Mouse (Mus musculus) MEL (cell line): Measurements from ENCODE around the gene Syt8.

Experiments used
- CHD2 ChIP-seq: IDR thresholded peaks from 2 replicates; pipeline ENCODE4 v1.6.1; 2011; ENCODE audit warnings: low read length, improper control_type of control experiment
- CTCF ChIP-seq, 3 experiments: IDR thresholded peaks in 2 of 3; conservative IDR thresholded peaks in 1 of 3; 2 replicates each; pipeline ENCODE4 v1.5.1; 2011 to 2012; ENCODE audit warnings: low read length in 3 of 3, low read depth in 2 of 3, mild to moderate bottlenecking in 2 of 3, improper control_type of control experiment in 1 of 3, inconsistent platforms in 1 of 3, mixed read lengths in 1 of 3, moderate library complexity in 1 of 3; ENCODE audit not compliant: control insufficient read depth in 1 of 3, insufficient read depth in 1 of 3, poor library complexity in 1 of 3, severe bottlenecking in 1 of 3
- EP300 ChIP-seq, 2 experiments: IDR thresholded peaks; 2 replicates each; pipeline ENCODE4 v1.6.1; 2011; ENCODE audit warnings: improper control_type of control experiment in 2 of 2, low read length in 2 of 2, low read depth in 1 of 2, mild to moderate bottlenecking in 1 of 2
- JUND ChIP-seq: IDR thresholded peaks from 2 replicates; pipeline ENCODE4 v1.6.1; 2011; ENCODE audit warnings: low read depth, mild to moderate bottlenecking, improper control_type of control experiment, low read length
- MAX ChIP-seq: IDR thresholded peaks from 2 replicates; pipeline ENCODE4 v1.6.1; 2011; ENCODE audit warnings: low read length, improper control_type of control experiment
- MEF2A ChIP-seq: IDR thresholded peaks from 2 replicates; pipeline ENCODE4 v1.6.1; 2014; ENCODE audit warnings: low read depth, mild to moderate bottlenecking, inconsistent platforms, low read length, improper control_type of control experiment; ENCODE audit not compliant: poor library complexity, insufficient replicate concordance, severe bottlenecking; ENCODE audit errors: extremely low read depth
- POLR2A ChIP-seq, 2 experiments: IDR thresholded peaks; 2 replicates each; pipeline ENCODE4 v1.6.1; 2011 to 2012; ENCODE audit warnings: low read length in 2 of 2, mild to moderate bottlenecking in 2 of 2, control low read depth in 1 of 2, improper control_type of control experiment in 1 of 2, low read depth in 1 of 2, moderate library complexity in 1 of 2; ENCODE audit not compliant: control insufficient read depth in 1 of 2, insufficient read depth in 1 of 2, poor library complexity in 1 of 2
- SIN3A ChIP-seq: IDR thresholded peaks from 2 replicates; pipeline ENCODE4 v1.6.1; 2012; ENCODE audit warnings: low read length, improper control_type of control experiment, inconsistent platforms
- TCF12 ChIP-seq: IDR thresholded peaks from 2 replicates; pipeline ENCODE4 v1.6.1; 2014; ENCODE audit warnings: low read depth, mild to moderate bottlenecking, inconsistent platforms, low read length, improper control_type of control experiment, moderate library complexity
- UBTF ChIP-seq: IDR thresholded peaks from 2 replicates; pipeline ENCODE4 v1.6.1; 2012; ENCODE audit warnings: low read depth, mild to moderate bottlenecking, inconsistent platforms, low read length, improper control_type of control experiment, moderate library complexity, borderline replicate concordance; ENCODE audit not compliant: insufficient read depth
- USF1 ChIP-seq: IDR thresholded peaks from 2 replicates; pipeline ENCODE4 v1.6.1; 2014; ENCODE audit warnings: low read depth, mild to moderate bottlenecking, inconsistent platforms, low read length, improper control_type of control experiment, moderate library complexity
- ZC3H11A ChIP-seq: IDR thresholded peaks from 2 replicates; pipeline ENCODE4 v1.6.1; 2012; ENCODE audit warnings: low read depth, mild to moderate bottlenecking, inconsistent platforms, low read length, improper control_type of control experiment

DNA sequence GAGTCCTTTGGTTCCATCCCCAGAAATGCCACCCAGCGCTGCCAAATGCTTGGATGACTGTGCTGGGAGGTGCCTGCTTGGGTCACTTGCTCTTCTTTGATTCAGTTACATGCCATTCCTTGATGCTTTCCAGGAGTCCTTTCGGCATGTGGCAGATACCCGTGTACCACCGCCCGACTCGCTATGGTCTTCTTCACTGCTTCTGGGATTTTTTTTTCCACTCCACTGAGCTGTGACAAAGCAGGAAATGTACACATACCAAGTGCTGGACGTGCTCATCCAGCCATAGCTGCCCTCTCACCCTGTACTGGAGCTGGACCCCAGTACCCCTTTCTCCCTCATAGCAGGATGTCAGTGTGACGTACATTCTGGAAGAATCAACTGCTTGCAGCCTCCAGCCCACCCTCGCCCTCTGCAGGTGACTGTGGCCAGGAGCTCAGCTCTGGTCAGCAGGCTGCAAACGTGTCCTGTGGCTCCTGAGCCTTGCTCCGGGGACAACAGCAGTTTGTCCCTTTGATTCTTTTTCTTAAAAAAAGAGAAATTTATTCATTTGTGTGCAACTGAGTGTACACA, 8.9 kb upstream of the Syt8 start:
- TF ChIP-seq JUND (no peak), POLR2A (IDR thresholded peaks at IDR 0.05; ENCODE audit: control insufficient read depth in 1 of 2, insufficient read depth in 1 of 2, low read depth in 1 of 2, low read length in 2 of 2, poor library complexity in 1 of 2) (no peak), ZC3H11A (peak; percentile 26; the same call in 1 of the 2 replicates), UBTF (no peak), MAX (no peak), USF1 (no peak), EP300 (IDR thresholded peaks at IDR 0.05; ENCODE audit: low read depth in 1 of 2, low read length in 2 of 2) (no peak), CHD2 (no peak), SIN3A (no peak), CTCF (IDR thresholded peaks at IDR 0.05 in 2 of 3, conservative IDR thresholded peaks at IDR 0.05 in 1 of 3; ENCODE audit: control insufficient read depth in 1 of 3, insufficient read depth in 1 of 3, low read depth in 2 of 3, low read length in 3 of 3, poor library complexity in 1 of 3, severe bottlenecking in 1 of 3) (peak in 2 of 3 experiments; percentile 34 to 35; a peak in 4 of 6 replicates), TCF12 (no peak), MEF2A (no peak)
